Mouse (Mus musculus): Measurements from ENCODE around the gene Plgrkt.

DNA sequence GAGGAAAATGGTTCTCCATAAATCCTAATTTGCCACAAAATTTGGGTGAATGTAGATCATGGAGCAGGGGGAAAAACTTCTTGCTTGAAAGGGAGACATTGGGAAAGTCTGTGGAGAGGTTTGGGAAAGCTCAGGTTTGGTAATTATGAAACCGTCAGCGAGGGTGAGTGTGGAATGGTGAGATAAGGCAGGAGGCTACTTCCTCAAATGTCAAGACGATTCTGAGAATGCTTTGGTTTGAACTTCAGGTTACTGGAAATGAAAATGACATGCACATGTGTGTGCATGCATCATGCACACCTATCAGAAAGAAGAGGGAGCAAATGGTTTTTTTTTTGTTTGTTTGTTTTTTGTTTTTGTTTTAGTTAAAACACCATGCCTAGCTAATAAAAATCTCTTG lies 33.3 kb upstream of the Plgrkt start:
- no peak for TF ChIP-seq CTCF (IDR thresholded peaks at IDR 0.05)
- no peak for TF ChIP-seq EP300 (IDR thresholded peaks at IDR 0.05)

All from lung, postnatal 0 days (tissue).